Mouse (Mus musculus) neural tube, embryonic 13.5 days (tissue): Measurements from ENCODE around the gene Wdr70. TPM values are rescaled to one million over a fixed set of nuclear protein-coding genes. Genes with fewer than 3 reads are reported as not detected.
"Not testable (repeated sequence)": the region's sequence is repeated elsewhere in the genome, so short reads cannot be mapped to it uniquely, and the experiment has no call there.

Source experiments
- ATAC-seq: fragments of 200-750 bp; cut with Nextera tagmentation; 2 replicates; pipeline ENCODE4 v1.8.0; 2017; ENCODE audit warnings: low read depth, mild to moderate bottlenecking, moderate TSS enrichment, moderate library complexity
- H3K27ac ChIP-seq: fragments of 300-500 bp; sonication (generic); replicated peaks from 2 replicates; pipeline ENCODE4 v1.5.1; 2015; ENCODE audit warnings: moderate library complexity, mild to moderate bottlenecking, inconsistent platforms
- H3K27me3 ChIP-seq: fragments of 300-500 bp; sonication (generic); 2 replicates; pipeline ENCODE4 v1.6.1; 2015; ENCODE audit warnings: mild to moderate bottlenecking, inconsistent platforms
- H3K36me3 ChIP-seq: fragments of 300-500 bp; sonication (generic); 2 replicates; pipeline ENCODE4 v1.6.1; 2015; ENCODE audit warnings: mild to moderate bottlenecking, inconsistent platforms
- H3K4me1 ChIP-seq: fragments of 300-500 bp; sonication (generic); replicated peaks from 2 replicates; pipeline ENCODE4 v1.6.1; 2015; ENCODE audit warnings: inconsistent platforms
- H3K4me2 ChIP-seq: fragments of 300-500 bp; sonication (generic); 2 replicates; pipeline ENCODE4 v1.6.1; 2015; ENCODE audit warnings: inconsistent platforms, mild to moderate bottlenecking, moderate library complexity
- H3K4me3 ChIP-seq: fragments of 300-500 bp; sonication (generic); 2 replicates; pipeline ENCODE4 v1.5.1; 2015; ENCODE audit warnings: mild to moderate bottlenecking, inconsistent platforms
- H3K9ac ChIP-seq: fragments of 300-500 bp; sonication (generic); 2 replicates; pipeline ENCODE4 v1.6.1; 2015; ENCODE audit warnings: moderate library complexity, mild to moderate bottlenecking, inconsistent platforms
- H3K9me3 ChIP-seq: fragments of 300-500 bp; sonication (generic); 2 replicates; pipeline ENCODE4 v1.6.1; 2016; ENCODE audit warnings: inconsistent platforms
- WGBS: fragments of 180-500 bp; shearing (Covaris S2); methylation state at CpG from one replicate; pipeline ENCODE4 v1.1.7; 2015; 5-methylcytosine and 5-hydroxymethylcytosine counted together
- polyA plus RNA-seq: library from polyadenylated mRNA; unstranded; fragments of >200 nt; fragmentation: Nextera tagmentation; extraction: Ambion mirVana; gene quantifications from 2 replicates; pipeline ENCODE4 v1.2.1, GENCODE M21; 2015

Wdr70 gene
- polyA plus RNA-seq = 69.2 and 69.3 TPM in 2 replicates

DNA sequence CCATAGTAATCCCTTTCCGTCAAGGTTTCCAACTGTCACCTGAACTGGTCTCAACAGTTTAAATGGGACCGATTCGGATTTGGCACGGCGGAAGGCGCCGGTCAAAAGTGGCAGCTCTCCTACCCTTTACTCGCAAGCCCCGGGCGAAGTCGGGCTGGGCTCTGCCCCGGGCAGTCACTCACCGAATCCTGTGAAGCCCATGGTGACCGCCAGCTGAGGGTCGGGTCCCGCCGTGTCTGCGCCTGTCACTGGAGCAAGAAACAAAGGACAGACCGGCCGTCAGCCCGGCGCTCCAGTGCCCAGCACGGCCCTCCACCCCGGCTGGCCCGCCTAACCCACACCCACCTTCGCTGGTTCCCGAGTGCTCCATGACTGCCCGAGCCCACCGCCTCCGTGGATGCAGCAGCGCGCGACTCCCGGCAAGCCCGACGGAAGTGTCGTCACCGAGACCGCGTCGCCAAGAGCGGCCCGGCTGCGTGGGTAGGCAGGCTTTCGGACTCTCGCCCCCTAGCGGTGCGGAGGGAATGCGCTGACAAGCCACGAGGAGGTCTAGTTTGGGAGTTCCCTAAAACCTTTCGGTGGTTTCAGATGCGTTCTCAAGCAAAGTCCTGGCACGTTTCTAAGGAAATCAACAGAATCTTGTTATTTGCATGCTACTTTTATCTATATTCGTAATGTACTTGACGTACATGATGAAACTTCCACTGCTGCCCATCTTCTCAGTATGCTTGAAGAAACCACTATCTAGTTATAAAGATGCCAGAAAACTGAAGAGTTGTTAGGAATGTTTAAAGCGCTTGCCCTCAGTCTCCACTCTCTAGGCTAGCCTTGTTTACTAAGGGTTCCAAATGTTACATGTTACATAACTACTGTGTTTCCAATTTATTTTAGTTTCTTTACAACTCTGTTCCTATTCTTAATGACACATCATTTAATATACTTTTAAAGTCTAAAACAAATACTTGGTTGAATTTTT is at the start of gene Wdr70:
Gene Wdr70, minus strand, starts transcription at position 436 of the 976 bp plus-strand sequence.
- H3K9me3 ChIP-seq = no peaks in the 10 kb centered on the region
- peak within 1 kb of the TSS; percentile 89 for H3K9ac ChIP-seq
- peaks cover 5% of the 10 kb centered on the region for H3K4me1 ChIP-seq
- no peaks in the 10 kb centered on the region for H3K27me3 ChIP-seq
- peak; percentile 99 for ATAC-seq
- H3K4me3 ChIP-seq = peak within 1 kb of the TSS; percentile 88
- H3K36me3 ChIP-seq = peaks cover 25% of the 10 kb centered on the region
- peak within 1 kb of the TSS; percentile 55 for H3K27ac ChIP-seq
- 2% methylated on average over 56 of the region's 56 CpGs for WGBS
- peak within 1 kb of the TSS; percentile 65 for H3K4me2 ChIP-seq

DNA sequence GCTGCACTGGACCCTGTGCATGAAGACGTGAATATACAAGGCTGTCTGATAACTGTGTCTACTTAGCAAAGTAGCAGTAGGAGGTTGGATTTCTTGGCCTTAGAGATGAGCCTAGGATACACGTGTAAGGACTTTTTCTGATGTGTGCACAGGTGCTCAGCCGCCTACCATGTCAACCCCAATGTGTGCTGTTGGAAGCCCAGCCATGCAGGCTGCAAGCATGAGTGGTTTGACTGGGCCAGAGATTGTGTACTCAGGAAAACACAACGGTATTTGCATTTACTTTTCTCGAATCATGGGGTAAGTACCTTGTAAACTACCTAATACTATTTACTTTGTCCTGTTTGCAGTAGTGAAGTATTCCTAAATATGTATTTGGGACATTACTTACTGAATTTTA is 36.6 kb upstream of the Wdr70 start:
- Histone ChIP-seq H3K27ac (no peak overlapping the region), H3K27me3 (no peaks in the 10 kb centered on the region), H3K4me3 (no peak overlapping the region), H3K36me3 (peaks cover 88% of the 10 kb centered on the region), H3K9ac (no peak overlapping the region), H3K9me3 (no peaks in the 10 kb centered on the region), H3K4me1 (no peaks in the 10 kb centered on the region), H3K4me2 (no peak overlapping the region)
- no peak for ATAC-seq
- 87% methylated on average over 5 of the region's 5 CpGs for WGBS

DNA sequence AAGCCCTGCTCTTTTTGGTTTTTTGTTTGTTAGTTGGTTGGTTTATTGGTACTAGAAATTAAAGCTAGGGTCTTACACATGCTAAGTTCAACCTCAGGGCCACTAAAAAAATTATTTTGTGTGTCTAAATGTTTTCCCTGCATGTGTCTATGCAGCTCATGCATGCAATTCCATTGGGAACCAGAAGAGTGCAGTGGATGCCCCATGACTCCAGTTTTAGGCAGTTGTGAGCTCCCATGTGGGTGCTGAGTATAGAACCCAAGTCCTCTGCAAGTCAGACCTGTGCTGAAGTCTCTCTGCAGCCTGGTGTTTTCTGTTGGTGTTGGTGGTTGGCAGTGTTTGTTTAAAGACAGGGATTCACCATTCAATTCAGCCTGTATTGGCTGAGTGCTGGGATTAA is 32.8 kb upstream of the Wdr70 start:
- Histone ChIP-seq H3K9ac (no peak overlapping the region), H3K4me3 (no peak overlapping the region), H3K4me2 (no peak overlapping the region), H3K27me3 (no peaks in the 10 kb centered on the region), H3K4me1 (no peaks in the 10 kb centered on the region), H3K9me3 (no peaks in the 10 kb centered on the region), H3K36me3 (peaks cover 92% of the 10 kb centered on the region), H3K27ac (no peak overlapping the region)
- ATAC-seq = no peak

DNA sequence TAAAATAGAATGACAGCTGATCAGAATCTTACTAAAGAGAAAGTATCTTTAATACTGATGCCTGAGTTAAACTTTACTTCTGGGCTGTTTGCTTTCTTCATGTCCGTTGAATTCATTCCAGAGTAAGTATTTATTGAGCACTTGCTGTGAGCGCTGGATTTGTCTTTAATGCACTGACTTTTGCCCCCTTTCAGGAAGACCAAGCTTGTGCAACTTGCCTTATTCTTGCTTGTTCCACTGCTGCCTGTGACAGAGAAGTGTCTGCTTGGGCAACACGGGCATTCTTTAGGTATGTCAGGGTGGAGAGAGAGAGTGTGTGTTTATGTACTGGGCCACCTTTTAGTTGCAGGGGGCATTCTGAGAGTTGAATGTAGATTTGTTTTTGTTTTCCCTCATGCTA is 32.3 kb upstream of the Wdr70 start:
- Histone ChIP-seq H3K4me1 (no peaks in the 10 kb centered on the region), H3K27ac (no peak overlapping the region), H3K27me3 (no peaks in the 10 kb centered on the region), H3K9me3 (no peaks in the 10 kb centered on the region), H3K4me2 (no peak overlapping the region), H3K4me3 (no peak overlapping the region), H3K36me3 (peaks cover 92% of the 10 kb centered on the region), H3K9ac (no peak overlapping the region)
- 98% methylated on average over 3 of the region's 3 CpGs for WGBS
- ATAC-seq = no peak

DNA sequence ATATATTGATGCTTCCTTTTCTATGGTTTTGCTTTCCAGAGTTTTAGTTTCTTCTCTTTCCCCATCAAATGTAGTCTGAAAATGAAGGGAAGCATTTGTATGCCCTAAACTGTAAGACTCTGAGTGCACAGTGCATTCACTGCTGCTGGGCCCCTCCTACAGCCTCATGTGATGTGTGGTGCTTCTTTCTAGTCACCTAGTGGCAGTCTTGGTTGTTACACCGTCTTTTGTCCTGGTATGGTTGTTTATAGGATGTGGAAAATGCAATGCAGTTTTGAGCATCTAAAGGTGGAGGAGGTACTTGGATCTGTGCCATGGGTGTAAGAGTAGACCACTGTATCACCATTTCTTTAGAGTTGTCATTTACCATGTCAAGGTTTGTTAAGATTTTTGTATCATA is 30.3 kb upstream of the Wdr70 start:
- WGBS = 70% methylated on average over 1 of the region's 1 CpGs
- peaks cover 82% of the 10 kb centered on the region for H3K36me3 ChIP-seq
- no peaks in the 10 kb centered on the region for H3K27me3 ChIP-seq
- H3K4me1 ChIP-seq = no peaks in the 10 kb centered on the region
- no peak overlapping the region for H3K4me2 ChIP-seq
- no peak overlapping the region for H3K4me3 ChIP-seq
- no peaks in the 10 kb centered on the region for H3K9me3 ChIP-seq
- H3K27ac ChIP-seq = no peak overlapping the region
- no peak for ATAC-seq
- no peak overlapping the region for H3K9ac ChIP-seq

DNA sequence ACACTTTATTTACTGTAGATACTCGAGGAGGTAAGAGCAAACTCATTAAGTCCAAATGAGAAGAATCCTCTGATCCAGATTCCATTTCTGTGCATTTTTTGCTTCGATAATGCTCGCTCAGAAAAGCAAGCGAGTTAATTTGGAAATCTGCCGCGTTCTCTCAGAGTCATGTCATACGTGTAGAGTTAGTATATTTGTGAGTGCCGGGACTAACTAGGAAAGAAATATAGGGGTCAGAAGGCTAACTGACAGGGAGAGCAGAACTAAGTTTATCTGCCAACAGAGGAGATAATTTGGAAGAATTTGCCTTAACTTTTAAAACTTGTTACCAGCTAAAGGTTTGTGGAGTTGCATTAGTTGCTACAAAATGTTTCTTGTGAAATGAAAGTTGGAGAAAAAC is 10.8 kb upstream of the Wdr70 start:
- Histone ChIP-seq H3K36me3 (peaks cover 25% of the 10 kb centered on the region), H3K4me3 (peak overlapping the region; percentile 88), H3K9ac (peak overlapping the region; percentile 85), H3K27ac (no peak overlapping the region), H3K9me3 (no peaks in the 10 kb centered on the region), H3K27me3 (no peaks in the 10 kb centered on the region), H3K4me1 (peaks cover 26% of the 10 kb centered on the region), H3K4me2 (peak overlapping the region; percentile 75)
- WGBS = 5% methylated on average over 8 of the region's 8 CpGs
- ATAC-seq = no peak

DNA sequence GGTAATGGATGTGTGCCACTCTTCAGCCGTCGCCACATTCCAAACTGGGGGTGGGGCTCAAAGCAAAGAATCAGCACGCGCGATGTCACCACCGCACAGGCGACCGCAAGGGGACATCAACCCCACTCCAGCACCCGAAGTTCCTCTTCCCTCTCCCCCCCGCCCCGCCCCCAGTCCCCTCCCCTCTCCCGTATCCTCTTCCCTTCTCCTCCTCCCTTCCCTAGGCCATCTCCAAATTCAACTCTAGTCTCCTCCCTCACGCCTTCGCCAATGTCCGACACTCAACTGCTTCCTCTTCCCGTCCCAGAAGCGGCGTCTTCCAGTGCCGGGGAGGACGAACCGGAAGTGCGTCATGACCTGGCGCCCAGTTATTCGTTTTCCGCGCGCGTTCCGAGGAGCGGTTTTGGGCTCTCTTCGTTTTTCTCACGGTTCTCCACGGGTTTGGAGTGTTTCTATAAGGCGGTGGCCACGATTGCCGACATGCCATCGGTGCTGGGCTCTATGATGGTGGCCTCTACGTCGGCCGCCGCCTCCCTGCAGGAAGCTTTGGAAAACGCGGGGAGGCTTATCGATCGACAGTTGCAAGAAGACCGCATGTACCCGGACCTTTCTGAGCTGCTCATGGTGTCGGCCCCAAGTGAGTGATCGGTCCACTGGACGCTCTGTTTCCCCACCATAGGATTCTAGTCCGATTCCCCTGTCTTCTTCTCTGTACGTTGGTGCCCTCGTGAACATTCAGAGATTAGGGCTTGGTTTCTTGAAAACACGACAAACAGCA is 10.1 kb upstream of the Wdr70 start, which contains the start of gene Nup155:
Gene Nup155, plus strand, starts transcription at position 308 of the 778 bp plus-strand sequence.
- Histone ChIP-seq H3K4me2 (peak within 1 kb of the TSS; percentile 75), H3K27me3 (no peaks in the 10 kb centered on the region), H3K9me3 (no peaks in the 10 kb centered on the region), H3K27ac (peak within 1 kb of the TSS; percentile 79), H3K9ac (peak within 1 kb of the TSS; percentile 85), H3K36me3 (peaks cover 21% of the 10 kb centered on the region), H3K4me1 (peaks cover 26% of the 10 kb centered on the region), H3K4me3 (peak within 1 kb of the TSS; percentile 88)
- WGBS = under 1% methylated on average over 54 of the region's 54 CpGs
- peak; percentile 97 for ATAC-seq

DNA sequence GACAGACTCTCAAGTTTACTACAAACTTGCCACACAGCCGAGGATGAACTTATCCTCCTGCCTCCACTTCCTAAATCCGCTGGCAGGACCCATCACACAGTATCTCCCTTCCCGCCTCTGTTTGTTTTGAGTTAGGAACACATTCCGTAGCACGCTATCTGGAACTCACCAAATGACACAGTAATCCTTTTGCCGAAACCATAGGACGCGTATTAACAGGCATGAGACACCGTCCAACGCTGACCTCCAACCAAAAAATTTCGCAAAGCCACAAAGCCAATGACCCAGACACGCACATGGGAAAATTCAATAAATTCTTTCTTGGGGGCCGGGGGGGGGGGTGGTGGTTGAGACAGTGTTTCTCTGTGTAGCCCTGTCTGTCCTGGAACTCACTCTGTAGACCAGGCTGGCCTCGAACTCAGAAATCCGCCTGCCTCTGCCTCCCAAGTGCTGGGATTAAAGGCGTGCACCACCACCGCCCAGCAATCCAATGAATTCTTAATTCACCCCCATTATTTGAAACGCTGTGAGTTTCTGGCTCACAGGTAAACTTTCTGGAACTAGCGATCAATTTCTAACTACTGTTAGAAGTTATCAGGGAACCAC is 9.5 kb upstream of the Wdr70 start:
- Histone ChIP-seq H3K4me2 (peak overlapping the region; percentile 75), H3K4me1 (peaks cover 26% of the 10 kb centered on the region), H3K36me3 (peaks cover 14% of the 10 kb centered on the region), H3K27ac (peak overlapping the region; percentile 79), H3K9me3 (no peaks in the 10 kb centered on the region), H3K27me3 (no peaks in the 10 kb centered on the region), H3K9ac (peak overlapping the region; percentile 85), H3K4me3 (peak overlapping the region; percentile 88)
- peak; percentile 65 for ATAC-seq
- 56% methylated on average over 19 of the region's 19 CpGs for WGBS

DNA sequence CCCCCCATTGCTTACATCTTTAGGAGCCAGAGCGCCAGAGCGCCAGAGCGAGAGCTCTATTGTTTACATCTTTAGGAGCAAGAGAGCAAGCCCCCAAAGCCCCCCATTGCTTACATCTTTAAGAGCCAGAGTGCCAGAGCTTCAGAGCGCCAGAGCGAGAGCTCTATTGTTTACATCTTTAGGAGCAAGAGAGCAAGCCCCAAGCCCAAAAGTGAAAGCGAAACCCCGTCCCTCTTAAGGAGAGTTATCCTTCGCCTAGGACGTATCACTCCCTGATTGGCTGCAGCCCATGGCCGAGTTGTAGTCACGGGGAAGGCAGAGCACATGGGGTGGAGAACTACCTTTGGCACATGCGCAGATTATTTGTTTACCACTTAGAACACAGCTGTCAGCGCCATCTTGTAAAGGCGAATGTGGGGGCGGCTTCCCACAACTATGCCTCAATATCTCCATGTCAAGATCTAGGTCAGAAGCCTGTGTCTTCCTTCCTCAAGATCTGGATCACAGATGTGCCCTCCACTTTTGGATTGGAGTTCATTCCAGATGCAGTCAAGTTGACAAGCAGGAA is 3.0 kb upstream of the Wdr70 start:
- WGBS = 83% methylated on average over 15 of the region's 15 CpGs
- not testable (repeated sequence) for ATAC-seq, H3K4me3 ChIP-seq, H3K27ac ChIP-seq, H3K36me3 ChIP-seq, H3K9me3 ChIP-seq, H3K4me1 ChIP-seq, H3K4me2 ChIP-seq, H3K9ac ChIP-seq, H3K27me3 ChIP-seq

DNA sequence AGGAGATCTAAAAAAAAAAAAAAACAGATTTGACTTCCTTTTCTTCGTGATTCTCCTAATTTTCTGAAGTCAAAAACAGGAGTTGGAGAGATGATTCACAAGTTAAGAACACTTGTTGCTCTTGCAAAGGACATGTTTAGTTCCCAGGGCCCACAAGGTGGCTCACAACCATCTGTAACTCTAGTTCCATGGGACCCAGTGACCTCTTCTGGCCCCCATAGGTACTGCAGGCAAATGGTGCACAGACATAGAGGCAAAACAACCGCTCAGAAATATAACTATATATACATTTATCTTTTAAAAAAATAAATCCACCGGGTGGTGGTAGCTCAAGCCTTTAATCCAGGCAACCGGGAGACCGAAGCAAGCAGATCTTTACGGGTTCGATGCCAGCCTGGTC is 1.2 kb downstream of the Wdr70 start:
- peaks cover 34% of the 10 kb centered on the region for H3K36me3 ChIP-seq
- H3K27me3 ChIP-seq = no peaks in the 10 kb centered on the region
- 21% methylated on average over 7 of the region's 7 CpGs for WGBS
- no peak overlapping the region for H3K9ac ChIP-seq
- H3K4me1 ChIP-seq = peaks cover 5% of the 10 kb centered on the region
- H3K27ac ChIP-seq = no peak overlapping the region
- ATAC-seq = no peak
- H3K4me3 ChIP-seq = peak overlapping the region; percentile 88
- no peaks in the 10 kb centered on the region for H3K9me3 ChIP-seq
- H3K4me2 ChIP-seq = peak overlapping the region; percentile 65

DNA sequence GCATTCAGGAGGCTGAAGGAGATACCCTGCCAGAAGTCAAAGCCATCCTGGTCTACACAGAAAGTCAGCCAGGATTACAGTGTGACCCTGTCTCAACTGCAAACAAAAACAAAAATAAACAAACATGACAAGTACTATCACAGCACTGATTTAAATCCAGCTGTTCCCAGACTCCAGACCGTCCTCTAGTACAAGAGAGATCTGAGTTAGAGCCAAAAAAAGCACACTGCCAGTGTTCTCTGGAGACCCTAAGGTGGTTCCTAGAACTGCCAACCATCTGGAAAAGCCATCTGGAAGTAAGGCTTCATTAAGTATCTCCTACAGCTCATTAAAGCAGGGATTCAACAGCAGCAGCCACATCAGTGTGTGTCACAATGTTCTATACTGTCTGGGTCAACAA is 6.3 kb downstream of the Wdr70 start:
- ATAC-seq = 0 out of 2 replicates have a peak, but pooled peaks have one; percentile 36
- not testable (repeated sequence) for H3K4me1 ChIP-seq, H3K9me3 ChIP-seq, H3K27me3 ChIP-seq, H3K4me3 ChIP-seq, H3K9ac ChIP-seq, H3K4me2 ChIP-seq, H3K27ac ChIP-seq
- peaks cover 58% of the 10 kb centered on the region for H3K36me3 ChIP-seq
- 76% methylated on average over 1 of the region's 1 CpGs for WGBS
